Mouse (Mus musculus): ENCODE results near the gene Asb1. TPM values are rescaled to one million over a fixed set of nuclear protein-coding genes. Genes with fewer than 3 reads are reported as not detected.

The Asb1 gene
- total RNA-seq, 2 experiments from 2014 or later = 32.7 to 44.4 TPM

GRCm38 (mm10) chr1:91545226-91545625 lies 4.9 kb downstream of the Asb1 start:
- no peak for DNase-seq

- no peak for DNase-seq
Measured at GRCm38 (mm10) chr1:91547567-91547966, 7.2 kb downstream of the Asb1 start.

- DNase-seq = no peak
Measured at GRCm38 (mm10) chr1:91549073-91549472, 8.7 kb downstream of the Asb1 start.

- no peak for DNase-seq
Measured at GRCm38 (mm10) chr1:91557099-91557498, 16.8 kb downstream of the Asb1 start.

GRCm38 (mm10) chr1:91561226-91561625 lies 20.9 kb downstream of the Asb1 start:
- DNase-seq = no peak

DNA sequence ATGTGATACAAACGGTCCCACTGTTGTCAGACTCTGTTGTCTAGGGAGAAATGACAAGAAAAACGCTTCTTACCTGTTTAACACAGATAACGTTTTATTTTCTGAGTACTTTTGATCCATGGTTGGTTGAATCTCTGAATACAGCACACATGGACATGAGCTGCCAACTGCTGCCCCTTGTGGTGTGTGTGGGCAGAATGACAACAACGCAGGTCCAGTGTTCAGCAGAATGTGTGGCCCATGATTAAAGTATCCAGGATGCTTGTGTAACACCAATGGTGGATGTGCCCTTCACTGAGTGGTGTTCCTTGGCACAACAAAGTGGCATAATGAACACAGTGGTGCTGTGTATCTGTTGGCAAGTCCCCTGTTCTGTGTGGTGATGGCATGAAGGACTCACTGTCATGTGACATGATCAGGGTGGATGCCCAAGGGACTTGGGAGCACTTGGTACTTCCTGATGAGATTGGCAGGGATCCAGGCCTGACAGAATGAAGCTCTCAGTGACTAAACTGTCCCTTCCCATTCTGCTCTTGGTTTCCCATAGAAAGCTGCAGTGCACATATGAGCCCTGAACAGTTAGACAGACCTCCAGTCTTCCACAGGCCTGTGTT lies 22.7 kb downstream of the Asb1 start:
- DNase-seq = no peak

- no peak for DNase-seq
Measured at GRCm38 (mm10) chr1:91564004-91564403, 23.7 kb downstream of the Asb1 start.

- DNase-seq = no peak
Measured at GRCm38 (mm10) chr1:91564598-91564997, 24.3 kb downstream of the Asb1 start.

- no peak for DNase-seq
Measured at GRCm38 (mm10) chr1:91567269-91567668, 26.9 kb downstream of the Asb1 start.

- no peak for DNase-seq
Measured at GRCm38 (mm10) chr1:91572458-91572857, 32.1 kb downstream of the Asb1 start.

GRCm38 (mm10) chr1:91574208-91574607 lies 33.9 kb downstream of the Asb1 start:
- DNase-seq = peak; percentile 30

DNA sequence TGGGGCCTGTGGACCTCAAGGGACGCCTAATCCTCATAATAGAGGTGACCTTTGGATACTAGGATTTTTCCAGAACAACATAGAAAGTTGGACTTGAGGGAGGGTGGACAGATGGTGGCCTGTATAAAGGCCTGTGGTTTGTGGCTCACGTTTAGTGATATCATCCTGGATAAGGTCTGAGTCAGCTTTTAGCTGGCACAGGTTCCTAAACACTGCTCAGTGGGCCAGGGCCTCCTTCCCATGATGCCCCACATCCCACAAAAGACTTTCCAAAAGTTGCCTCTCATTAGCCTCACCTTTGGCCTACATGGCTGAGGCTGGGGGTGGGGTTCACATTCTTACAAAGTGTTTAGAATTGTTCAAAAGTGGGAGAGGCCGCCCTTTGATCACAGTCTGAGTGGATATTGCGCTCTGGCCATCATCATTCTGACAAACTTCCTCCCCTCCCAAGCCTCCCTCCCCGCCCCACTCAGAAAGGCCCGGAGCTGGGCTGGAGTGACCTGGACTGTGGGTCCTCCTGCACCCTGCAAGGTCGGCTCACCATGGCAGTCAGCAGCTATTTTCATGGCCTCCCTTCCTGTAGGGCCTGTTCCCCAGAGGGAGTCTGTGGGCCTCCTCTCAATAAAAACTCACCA lies 37.7 kb downstream of the Asb1 start:
- no peak for DNase-seq

GRCm38 (mm10) chr1:91580503-91580902 lies 40.2 kb downstream of the Asb1 start:
- DNase-seq = no peak

- DNase-seq = no peak
Measured at GRCm38 (mm10) chr1:91581206-91581605, 40.9 kb downstream of the Asb1 start.

DNA sequence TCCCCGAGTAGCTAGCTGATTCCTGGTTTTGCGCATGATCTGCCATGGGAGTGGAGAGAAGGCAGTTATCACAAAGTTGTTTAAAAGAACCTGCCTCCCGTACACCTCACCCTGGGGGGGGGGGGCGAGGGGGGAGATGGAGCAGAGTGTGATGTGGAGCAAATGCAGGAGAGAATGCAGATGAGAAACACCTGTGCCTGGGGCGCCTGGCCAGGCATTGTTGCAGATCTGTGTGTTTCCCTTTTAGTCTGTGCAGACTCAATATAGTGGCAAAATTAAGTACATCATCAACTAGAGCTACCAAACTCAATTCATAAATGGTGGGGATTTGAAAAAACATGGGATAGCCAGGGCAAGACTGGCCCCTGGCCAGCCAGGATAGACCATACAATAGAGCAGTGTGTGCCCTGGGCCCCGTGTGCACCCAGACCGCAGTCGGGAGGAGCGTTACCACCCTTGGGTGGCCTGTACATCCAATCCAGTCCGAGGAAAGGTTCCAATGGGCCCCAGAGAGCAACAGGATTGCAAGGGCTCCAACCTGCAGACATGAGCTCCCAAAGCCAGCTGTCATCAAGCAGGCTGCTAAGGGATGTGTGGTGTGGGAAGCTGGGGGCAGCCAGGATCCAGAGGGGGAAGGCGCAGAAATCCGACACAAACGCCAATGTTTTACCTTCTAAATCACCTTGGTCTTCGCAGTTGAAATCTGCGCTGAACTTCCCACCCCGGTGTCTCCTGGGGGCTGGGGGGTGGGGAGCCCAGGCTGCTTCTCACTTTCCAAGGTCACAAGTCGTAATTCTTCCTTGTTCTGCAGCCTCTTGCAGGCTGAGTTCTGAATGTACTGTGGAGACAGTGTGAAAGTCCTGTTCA lies 44.9 kb downstream of the Asb1 start:
- DNase-seq = no peak

GRCm38 (mm10) chr1:91589738-91590137 lies 49.4 kb downstream of the Asb1 start:
- DNase-seq = no peak

- DNase-seq = no peak
Measured at GRCm38 (mm10) chr1:91595521-91596020, 55.2 kb downstream of the Asb1 start.

- peak in 1 of 2 experiments; percentile 13 for DNase-seq
Measured at GRCm38 (mm10) chr1:91597611-91598010, 57.3 kb downstream of the Asb1 start.

DNA sequence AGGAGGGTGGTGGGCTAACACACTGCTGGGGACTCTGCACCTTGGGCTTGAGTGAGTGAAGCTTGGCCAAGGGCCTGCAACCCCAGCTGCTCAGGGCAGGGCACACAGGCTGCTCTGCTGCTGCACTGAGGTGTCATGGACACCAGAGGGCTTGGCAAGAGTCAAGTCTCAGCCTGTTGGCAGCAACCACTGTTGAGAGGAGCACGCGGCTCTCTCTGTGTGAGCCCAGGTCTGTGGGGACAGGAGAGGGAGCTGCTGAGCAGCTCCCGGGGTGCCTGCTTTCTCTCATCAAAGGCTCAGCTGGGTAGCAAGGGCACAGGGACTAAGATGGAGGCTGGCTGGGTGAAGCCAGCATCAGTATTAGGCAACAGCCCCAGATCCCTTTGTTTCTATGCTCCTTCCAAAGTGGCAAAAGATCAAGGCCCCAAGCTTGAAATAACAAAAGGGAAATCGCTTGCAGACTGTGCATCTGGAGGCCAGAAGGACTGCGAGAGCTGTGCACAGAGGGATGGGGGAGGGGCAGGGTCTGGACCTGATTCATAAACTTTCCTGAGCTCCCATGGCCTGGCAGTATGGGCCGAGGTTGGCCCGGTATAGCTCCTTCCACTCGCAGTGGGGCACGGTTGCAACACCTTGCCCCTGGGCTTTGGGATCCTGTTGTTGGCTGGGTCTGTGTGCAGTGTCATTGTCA lies 60.5 kb downstream of the Asb1 start:
- DNase-seq = peak; percentile 37 to 51

DNA sequence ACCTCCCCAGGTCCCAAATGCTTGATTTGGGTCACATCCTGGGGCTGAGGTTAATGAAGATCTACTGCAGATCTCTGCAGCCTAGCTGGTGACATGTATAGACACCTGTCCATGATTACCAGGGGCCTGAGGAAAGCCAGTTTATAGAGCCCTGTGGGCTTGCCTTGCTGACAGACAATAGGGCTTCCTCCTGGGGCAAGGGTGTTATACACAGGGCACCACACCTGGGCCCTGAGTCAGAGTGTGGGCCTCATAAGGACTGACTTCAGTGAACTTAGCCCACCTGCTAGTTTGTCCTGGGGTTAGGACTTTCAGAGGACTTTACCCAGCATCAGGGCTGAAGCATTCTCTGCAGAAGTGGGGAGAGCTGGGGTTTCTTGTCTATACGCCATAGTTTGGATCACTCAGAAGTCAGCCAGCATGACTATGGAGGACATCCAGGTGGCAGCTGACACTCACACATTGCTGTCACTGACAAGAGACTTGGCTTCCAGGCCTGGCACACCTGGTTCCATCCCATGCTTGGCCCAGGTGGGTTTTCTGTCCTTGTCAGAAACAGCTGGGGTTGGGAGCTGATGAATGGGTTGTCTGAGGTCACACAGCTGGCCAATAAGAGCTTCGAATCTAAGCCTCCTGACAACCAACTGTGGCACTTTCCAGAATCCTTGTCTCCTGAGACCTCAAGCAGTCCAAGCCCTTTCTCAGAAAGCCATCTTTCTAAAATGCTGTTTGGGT lies 61.2 kb downstream of the Asb1 start:
- no peak for DNase-seq

DNA sequence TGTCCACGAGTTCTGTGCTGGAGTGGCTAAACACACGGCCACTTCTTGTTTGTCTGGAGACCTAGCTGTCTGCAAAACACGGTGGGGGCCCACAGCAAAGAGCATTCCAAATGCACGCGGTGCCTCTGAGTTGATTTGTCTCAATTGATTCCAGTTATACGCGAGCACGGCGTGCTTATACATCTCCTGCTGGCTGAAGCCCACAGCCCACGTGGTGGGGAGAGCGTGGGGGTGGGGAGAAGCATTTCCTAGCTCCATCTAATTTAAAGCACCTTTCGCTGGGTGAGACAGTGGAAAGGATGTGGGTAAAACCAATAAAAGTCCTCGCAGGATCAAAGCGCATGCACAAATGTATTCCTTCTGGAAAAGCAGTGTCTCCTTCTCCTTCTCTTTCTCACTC lies 65.3 kb downstream of the Asb1 start:
- no peak for DNase-seq

DNA sequence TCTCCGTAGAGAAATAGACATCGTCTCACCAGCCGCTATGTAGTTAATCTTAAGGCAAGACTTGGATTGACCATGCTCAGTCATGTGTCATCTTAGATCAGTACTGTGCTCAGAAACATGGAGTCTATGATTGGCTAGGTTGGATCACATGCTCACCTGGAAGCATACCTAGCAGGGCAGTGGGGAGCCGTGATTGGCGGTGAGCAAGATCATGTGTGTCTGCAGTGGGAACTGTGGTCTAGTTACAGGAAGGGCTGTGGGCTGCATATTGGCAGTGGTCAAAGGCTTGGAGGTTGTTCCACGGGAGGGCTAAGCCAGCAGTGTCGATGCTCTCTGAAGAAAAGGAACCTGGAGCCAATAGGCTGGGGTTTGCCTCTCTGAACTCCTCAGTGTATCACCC lies 66.4 kb downstream of the Asb1 start:
- no peak for DNase-seq
